Mouse (Mus musculus) limb, embryonic 13.5 days (tissue): Measurements from ENCODE around the gene 1700037H04Rik. TPM values are rescaled to one million over a fixed set of nuclear protein-coding genes. Genes with fewer than 3 reads are reported as not detected.

ENCODE experiments used
- ATAC-seq: fragments of 200-750 bp; cut with Nextera tagmentation; 2 replicates; pipeline ENCODE4 v1.8.0; 2017; ENCODE audit warnings: low read depth, moderate number of reproducible peaks, moderate TSS enrichment; ENCODE audit not compliant: low FRiP score
- H3K27ac ChIP-seq: fragments of 300-500 bp; sonication (generic); 2 replicates; pipeline ENCODE4 v1.5.1; 2015; ENCODE audit warnings: inconsistent platforms, mild to moderate bottlenecking, moderate library complexity
- H3K27me3 ChIP-seq: fragments of 300-500 bp; sonication (generic); 2 replicates; pipeline ENCODE4 v1.6.1; 2015; ENCODE audit warnings: mild to moderate bottlenecking, inconsistent platforms
- H3K36me3 ChIP-seq: fragments of 300-500 bp; sonication (generic); 2 replicates; pipeline ENCODE4 v1.6.1; 2015; ENCODE audit warnings: inconsistent platforms, mild to moderate bottlenecking, moderate library complexity
- H3K4me1 ChIP-seq: fragments of 300-500 bp; sonication (generic); 2 replicates; pipeline ENCODE4 v1.6.1; 2015; ENCODE audit warnings: inconsistent platforms
- H3K4me2 ChIP-seq: fragments of 300-500 bp; sonication (generic); replicated peaks from 2 replicates; pipeline ENCODE4 v1.6.1; 2015; ENCODE audit warnings: inconsistent platforms, mild to moderate bottlenecking, moderate library complexity
- H3K4me3 ChIP-seq: fragments of 300-500 bp; sonication (generic); 2 replicates; pipeline ENCODE4 v1.5.1; 2015; ENCODE audit warnings: moderate library complexity, mild to moderate bottlenecking, inconsistent platforms
- H3K9ac ChIP-seq: fragments of 300-500 bp; sonication (generic); 2 replicates; pipeline ENCODE4 v1.6.1; 2015; ENCODE audit warnings: mild to moderate bottlenecking, inconsistent platforms
- H3K9me3 ChIP-seq: fragments of 300-500 bp; sonication (generic); 2 replicates; pipeline ENCODE4 v1.6.1; 2016; ENCODE audit warnings: inconsistent platforms
- WGBS: fragments of 180-500 bp; shearing (Covaris S2); methylation state at CpG from one replicate; pipeline ENCODE4 v1.1.7; 2015; 5-methylcytosine and 5-hydroxymethylcytosine counted together
- polyA plus RNA-seq: library from polyadenylated mRNA; unstranded; fragments of >200 nt; fragmentation: Nextera tagmentation; extraction: Ambion mirVana; gene quantifications from 2 replicates; pipeline ENCODE4 v1.2.1, GENCODE M21; 2015

The 1700037H04Rik gene
- polyA plus RNA-seq, 1 experiment from 2014 or later, result 56.0 TPM

DNA sequence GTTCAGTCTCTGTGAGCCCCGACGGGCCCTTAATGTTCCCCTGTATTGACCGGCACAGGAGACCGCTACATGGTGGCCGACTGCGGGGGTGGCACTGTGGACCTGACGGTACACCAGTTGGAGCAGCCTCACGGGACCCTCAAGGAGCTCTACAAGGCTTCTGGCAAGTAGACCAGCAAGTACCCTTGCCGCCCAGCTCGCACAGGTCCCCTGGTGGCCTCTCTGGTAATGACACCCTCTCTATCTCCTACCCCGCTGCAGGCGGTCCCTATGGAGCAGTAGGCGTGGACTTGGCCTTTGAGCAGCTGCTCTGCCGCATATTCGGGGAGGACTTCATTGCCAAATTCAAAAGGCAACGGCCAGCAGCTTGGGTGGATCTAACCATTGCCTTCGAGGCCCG is 17.3 kb downstream of the 1700037H04Rik start:
- ATAC-seq, result peak; percentile 45; the same call in 1 of the 2 replicates
- 32% methylated on average over 18 of the region's 18 CpGs for WGBS
- no peak overlapping the region for H3K4me3 ChIP-seq
- H3K9ac ChIP-seq, result no peak overlapping the region; the same call in 1 of the 2 replicates
- H3K36me3 ChIP-seq, result peaks cover 97% of the 10 kb centered on the region
- peaks cover 10% of the 10 kb centered on the region for H3K4me1 ChIP-seq
- no peaks in the 10 kb centered on the region for H3K27me3 ChIP-seq
- H3K9me3 ChIP-seq, result no peaks in the 10 kb centered on the region
- no peak overlapping the region for H3K27ac ChIP-seq
- no peak overlapping the region for H3K4me2 ChIP-seq

DNA sequence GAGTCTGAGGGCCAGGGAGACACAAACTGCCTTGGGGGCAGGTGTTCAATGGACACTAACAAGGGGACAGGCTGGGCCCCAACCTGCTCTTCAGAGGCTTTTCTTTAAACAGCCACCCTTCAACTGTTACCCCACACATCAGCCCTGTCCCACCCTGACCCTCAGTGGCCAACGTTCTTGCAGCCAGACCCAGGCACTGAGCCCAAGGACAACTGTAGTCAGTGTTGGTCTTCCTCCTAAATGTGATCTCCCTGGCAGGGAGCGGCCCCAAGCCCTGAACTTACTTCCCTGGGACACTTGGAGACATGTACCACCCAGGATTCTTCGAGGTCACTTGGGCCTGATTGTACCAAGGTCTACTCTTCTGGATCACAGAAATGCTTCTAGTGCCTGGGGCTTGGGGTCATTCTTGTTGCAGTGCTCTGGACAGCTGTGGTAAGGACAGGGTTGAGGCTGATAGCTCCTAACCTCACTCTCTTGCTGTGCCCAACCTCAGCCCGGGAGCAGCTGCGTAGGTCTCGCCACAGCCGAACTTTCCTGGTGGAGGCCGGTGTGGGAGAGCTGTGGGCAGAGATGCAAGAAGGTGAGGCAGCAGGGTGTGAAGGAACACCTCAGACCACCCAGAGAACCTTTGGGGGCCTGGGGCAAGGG is 18.4 kb downstream of the 1700037H04Rik start:
- peaks cover 10% of the 10 kb centered on the region for H3K4me1 ChIP-seq
- no peak overlapping the region for H3K27ac ChIP-seq
- no peaks in the 10 kb centered on the region for H3K27me3 ChIP-seq
- 90% methylated on average over 8 of the region's 8 CpGs for WGBS
- no peak for ATAC-seq
- H3K9ac ChIP-seq, result no peak overlapping the region
- H3K4me3 ChIP-seq, result no peak overlapping the region
- H3K9me3 ChIP-seq, result no peaks in the 10 kb centered on the region
- H3K4me2 ChIP-seq, result no peak overlapping the region
- H3K36me3 ChIP-seq, result peaks cover 97% of the 10 kb centered on the region

DNA sequence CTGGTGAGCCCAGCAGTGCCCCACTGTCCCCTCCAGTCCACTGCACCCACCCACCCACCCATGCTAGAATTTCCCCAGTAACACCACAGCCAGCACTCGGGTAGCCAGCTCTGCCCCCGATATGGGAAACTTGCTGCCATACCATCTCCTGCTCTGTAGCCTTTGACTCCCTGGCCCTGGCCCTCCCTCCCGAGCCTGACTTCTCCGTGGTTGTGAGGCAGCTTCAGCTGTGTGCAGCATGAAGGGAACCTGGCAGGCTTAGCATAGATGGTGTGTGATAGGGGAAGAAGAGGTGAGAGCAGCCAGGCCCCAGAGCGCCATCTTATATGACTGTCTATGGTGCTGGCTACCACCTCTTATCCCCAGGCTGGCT is 19.4 kb downstream of the 1700037H04Rik start:
- Histone ChIP-seq H3K4me3 (no peak overlapping the region), H3K27me3 (no peaks in the 10 kb centered on the region), H3K4me1 (peaks cover 8% of the 10 kb centered on the region), H3K9ac (no peak overlapping the region), H3K9me3 (no peaks in the 10 kb centered on the region), H3K36me3 (peaks cover 98% of the 10 kb centered on the region), H3K27ac (no peak overlapping the region), H3K4me2 (no peak overlapping the region)
- ATAC-seq, result no peak
- 79% methylated on average over 5 of the region's 5 CpGs for WGBS

DNA sequence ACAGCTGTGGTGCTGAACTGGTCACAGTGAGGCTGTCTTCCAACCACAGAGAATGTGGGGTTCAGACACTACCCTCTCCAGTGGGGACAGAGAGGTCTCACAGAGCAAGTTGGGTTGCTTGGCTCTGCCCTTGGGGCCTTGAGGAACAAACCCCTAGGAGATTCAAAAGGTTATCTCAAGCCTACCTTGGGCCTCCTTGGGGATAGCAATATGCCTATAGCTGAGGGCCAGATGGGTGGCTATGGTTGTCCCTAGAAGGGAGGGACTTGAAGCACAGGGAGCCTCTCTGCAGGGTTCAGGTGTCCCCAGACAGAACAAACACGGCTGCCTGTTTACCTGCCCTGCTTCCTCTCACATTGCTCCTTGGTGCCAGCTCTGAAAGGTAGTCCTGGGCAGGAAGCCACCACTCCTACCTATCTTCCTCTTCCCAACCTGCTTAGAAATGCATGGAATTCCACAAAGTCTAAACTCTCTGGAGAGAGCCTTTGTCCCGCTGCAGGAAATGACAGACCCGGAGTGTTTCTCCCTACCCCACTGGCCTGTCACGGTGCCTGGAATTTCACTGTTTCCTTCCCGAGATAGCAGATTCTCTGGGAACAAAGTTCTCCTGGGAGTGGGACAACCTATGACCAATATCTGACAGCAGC is 19.9 kb downstream of the 1700037H04Rik start:
- WGBS, result 66% methylated on average over 5 of the region's 5 CpGs
- Histone ChIP-seq H3K4me3 (no peak overlapping the region), H3K4me1 (peaks cover 9% of the 10 kb centered on the region), H3K9me3 (no peaks in the 10 kb centered on the region), H3K27me3 (no peaks in the 10 kb centered on the region), H3K4me2 (no peak overlapping the region), H3K9ac (no peak overlapping the region), H3K27ac (no peak overlapping the region), H3K36me3 (peaks cover 98% of the 10 kb centered on the region)
- no peak for ATAC-seq

DNA sequence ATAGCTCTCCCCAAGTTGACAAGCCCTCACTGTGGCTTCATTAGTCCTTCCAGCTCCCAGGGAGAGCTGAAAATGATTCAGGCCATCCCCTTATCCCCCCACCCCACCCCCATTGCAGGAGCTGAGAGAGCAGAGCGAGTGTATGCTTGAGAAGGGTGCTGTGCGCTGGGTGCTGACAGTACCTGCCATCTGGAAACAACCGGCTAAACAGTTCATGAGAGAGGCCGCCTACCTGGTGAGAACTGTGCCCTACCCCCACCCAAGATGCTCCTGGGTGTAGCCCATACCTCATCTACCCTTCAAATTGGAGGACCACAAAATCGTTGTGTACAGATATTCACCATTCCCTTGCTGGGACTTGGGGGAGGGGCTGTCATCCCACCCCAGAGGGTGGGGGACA is 20.6 kb downstream of the 1700037H04Rik start:
- no peak for ATAC-seq
- 92% methylated on average over 5 of the region's 5 CpGs for WGBS

DNA sequence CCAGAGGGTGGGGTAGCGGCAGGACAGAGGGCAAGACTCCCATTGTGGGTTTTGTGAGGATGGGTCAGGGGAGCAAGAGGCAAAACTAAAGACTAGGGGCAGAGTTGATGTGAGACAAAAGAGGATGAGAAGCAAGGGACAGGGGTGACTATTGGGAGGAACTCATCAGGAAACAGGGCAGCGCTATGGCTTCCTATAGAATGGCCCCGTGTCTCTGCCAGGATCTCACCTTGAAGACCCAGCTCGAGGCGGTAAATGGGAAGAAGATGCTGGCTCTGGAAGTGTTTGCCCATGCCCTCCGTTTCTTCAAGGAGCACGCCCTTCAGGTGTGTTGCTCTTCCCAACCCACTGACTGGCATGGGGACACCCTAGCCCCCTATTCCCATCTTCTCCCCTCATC is 21.1 kb downstream of the 1700037H04Rik start:
- no peak overlapping the region for H3K4me3 ChIP-seq
- H3K36me3 ChIP-seq, result peaks cover 98% of the 10 kb centered on the region
- no peak for ATAC-seq
- peaks cover 11% of the 10 kb centered on the region for H3K4me1 ChIP-seq
- H3K27ac ChIP-seq, result no peak overlapping the region
- H3K4me2 ChIP-seq, result no peak overlapping the region
- no peak overlapping the region for H3K9ac ChIP-seq
- 93% methylated on average over 7 of the region's 7 CpGs for whole genome bisulfite sequencing
- no peaks in the 10 kb centered on the region for H3K27me3 ChIP-seq
- H3K9me3 ChIP-seq, result no peaks in the 10 kb centered on the region

More for the DNA sequence above, 20.6 kb downstream of the 1700037H04Rik start:
- Histone ChIP-seq H3K36me3 (peaks cover 98% of the 10 kb centered on the region), H3K9me3 (no peaks in the 10 kb centered on the region), H3K4me2 (no peak overlapping the region), H3K9ac (no peak overlapping the region), H3K4me1 (peaks cover 11% of the 10 kb centered on the region), H3K4me3 (no peak overlapping the region), H3K27me3 (no peaks in the 10 kb centered on the region), H3K27ac (no peak overlapping the region)

DNA sequence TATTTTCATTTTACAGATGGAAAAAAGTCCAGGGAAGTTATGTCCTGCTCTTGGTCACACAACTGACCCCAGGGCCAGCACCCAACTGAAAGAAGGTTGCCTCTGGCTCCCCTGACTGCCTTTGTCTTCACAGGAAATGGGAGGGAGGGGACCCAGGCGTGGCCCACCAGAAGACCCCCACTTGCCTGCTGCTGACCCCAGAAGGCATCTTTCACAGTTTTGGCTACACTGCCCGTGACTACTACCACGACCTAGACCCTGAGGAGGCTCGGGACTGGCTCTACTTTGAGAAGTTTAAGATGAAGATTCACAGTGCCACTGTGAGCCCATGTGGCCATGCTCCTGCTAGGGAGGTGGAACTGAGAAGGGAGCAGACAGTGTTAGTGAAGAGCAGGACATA is 21.6 kb downstream of the 1700037H04Rik start:
- 83% methylated on average over 4 of the region's 4 CpGs for WGBS
- Histone ChIP-seq H3K4me1 (peaks cover 11% of the 10 kb centered on the region), H3K36me3 (peaks cover 93% of the 10 kb centered on the region), H3K4me2 (no peak overlapping the region), H3K9ac (no peak overlapping the region), H3K4me3 (no peak overlapping the region), H3K9me3 (no peaks in the 10 kb centered on the region), H3K27me3 (no peaks in the 10 kb centered on the region), H3K27ac (no peak overlapping the region)
- no peak for ATAC-seq

DNA sequence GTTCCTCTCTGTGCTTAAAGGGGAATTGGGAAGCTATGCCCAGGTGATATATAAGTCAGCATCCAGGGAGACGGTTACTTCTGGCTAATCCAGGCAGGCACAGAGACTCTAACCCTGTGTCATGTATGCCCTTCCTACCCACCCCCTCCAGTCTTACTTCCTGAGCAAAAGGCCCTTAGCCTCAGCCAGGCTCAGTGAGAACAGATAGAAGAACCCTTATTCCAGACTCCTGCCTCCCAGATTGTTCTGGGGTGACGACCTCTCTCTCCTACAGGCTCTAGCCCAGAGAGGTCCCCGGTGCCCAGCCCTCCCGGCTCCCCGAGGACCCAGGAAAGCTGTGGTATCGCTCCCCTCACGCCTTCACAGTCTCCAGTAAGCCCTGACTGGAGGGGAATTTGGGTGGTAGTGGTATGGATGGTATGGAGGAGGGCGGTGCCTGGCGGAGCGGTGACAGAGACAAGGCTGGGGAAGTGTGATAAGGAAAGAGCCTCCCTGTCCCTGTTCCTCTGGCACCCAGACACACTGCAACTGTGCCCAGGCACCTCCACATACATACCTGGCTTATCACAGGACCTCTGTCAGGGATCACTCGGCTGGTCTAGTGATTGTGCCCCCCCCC is 24.3 kb downstream of the 1700037H04Rik start:
- no peaks in the 10 kb centered on the region for H3K27me3 ChIP-seq
- H3K27ac ChIP-seq, result no peak overlapping the region
- H3K4me3 ChIP-seq, result no peak overlapping the region
- peaks cover 12% of the 10 kb centered on the region; the same call in 1 of the 2 replicates for H3K4me1 ChIP-seq
- 66% methylated on average over 11 of the region's 11 CpGs for WGBS
- H3K9ac ChIP-seq, result peak overlapping the region; percentile 31; the same call in 1 of the 2 replicates
- H3K36me3 ChIP-seq, result peaks cover 77% of the 10 kb centered on the region
- H3K9me3 ChIP-seq, result no peaks in the 10 kb centered on the region
- no peak for ATAC-seq
- H3K4me2 ChIP-seq, result no peak overlapping the region

DNA sequence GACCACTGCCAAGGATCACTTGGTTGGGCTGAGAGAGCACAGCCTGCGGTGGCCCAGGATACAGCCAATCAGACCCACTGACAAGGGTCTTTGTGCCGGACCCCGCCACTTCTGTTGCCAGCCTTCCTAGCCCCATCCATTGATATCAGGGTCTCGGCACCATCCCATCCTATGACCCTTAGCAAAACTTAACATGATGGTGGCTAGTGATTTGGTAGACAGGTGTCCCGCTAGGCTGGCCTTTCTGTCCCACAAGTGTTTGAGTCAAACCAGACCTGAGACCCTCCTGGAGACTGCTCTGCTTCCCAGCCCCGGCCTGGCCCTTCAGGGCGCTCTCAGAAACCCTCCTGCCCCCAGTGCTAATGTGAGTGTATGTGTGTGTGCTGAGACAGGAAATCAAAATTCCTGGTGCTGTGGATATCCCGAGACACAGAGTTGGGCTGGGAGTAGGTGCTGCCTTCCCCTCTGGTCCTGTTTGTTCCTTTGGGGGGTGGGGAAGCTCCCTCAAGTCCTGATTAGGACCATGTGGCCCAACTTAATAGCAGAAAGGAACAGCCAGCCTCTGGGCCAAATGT is 25.0 kb downstream of the 1700037H04Rik start:
- Histone ChIP-seq H3K4me3 (no peak overlapping the region), H3K9me3 (no peaks in the 10 kb centered on the region), H3K4me2 (no peak overlapping the region), H3K36me3 (peaks cover 70% of the 10 kb centered on the region), H3K4me1 (peaks cover 12% of the 10 kb centered on the region; the same call in 1 of the 2 replicates), H3K27me3 (no peaks in the 10 kb centered on the region), H3K9ac (peak overlapping the region; percentile 31; the same call in 1 of the 2 replicates), H3K27ac (no peak overlapping the region)
- no peak for ATAC-seq
- WGBS, result 68% methylated on average over 8 of the region's 8 CpGs

DNA sequence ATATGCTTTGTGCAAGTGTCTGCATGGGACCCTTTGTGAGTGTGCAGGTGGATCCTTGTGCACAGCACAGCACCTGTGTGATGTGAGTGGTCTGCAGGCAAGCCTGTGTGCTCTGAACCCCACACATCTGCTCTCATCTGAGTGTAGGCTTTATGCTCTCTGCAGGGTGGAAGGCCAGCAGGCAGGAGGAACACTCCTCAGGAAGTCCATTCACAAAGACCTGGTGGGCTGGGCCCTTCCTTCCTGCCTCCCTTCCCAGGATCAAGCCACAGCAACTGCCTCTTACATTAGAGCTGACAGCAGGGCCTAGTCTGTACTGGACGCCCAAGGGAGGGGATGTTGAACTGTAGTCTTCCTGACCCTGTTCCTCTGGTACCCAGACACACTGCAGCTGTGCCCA is 25.5 kb downstream of the 1700037H04Rik start:
- no peak overlapping the region for H3K9ac ChIP-seq
- H3K4me2 ChIP-seq, result no peak overlapping the region
- no peak for ATAC-seq
- peaks cover 12% of the 10 kb centered on the region for H3K4me1 ChIP-seq
- H3K36me3 ChIP-seq, result peaks cover 65% of the 10 kb centered on the region
- no peaks in the 10 kb centered on the region for H3K27me3 ChIP-seq
- no peak overlapping the region for H3K4me3 ChIP-seq
- no peak overlapping the region for H3K27ac ChIP-seq
- no peaks in the 10 kb centered on the region for H3K9me3 ChIP-seq
- WGBS, result 50% methylated on average over 1 of the region's 1 CpGs

DNA sequence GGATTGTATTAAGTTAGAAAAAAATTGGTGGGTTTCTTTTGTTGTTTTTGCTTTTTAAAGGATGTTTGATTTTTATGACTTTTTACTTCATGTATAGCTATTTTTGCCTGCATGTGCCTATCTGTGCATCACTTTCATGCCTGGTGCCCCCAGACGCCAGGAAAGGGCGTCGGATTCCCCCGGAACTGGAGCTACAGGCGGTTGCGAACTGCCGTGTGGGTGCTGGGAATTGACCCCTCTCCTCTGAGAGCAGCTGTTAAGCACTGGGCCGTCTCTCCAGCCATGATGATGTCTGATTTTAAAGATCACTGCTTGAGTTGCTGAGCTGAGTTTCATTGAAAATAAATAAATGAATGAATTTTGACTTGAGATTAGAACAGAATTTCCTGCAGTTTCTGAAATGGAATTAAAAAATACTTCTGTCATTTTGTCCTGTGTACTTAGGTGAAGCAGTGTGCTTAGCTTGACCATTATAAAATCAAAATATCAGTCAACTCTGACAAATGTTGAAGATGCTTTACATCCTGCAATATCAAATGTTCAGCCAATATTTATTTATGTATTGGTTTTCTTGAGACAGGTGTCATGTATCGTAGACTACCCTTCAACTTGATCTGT is 26.8 kb downstream of the 1700037H04Rik start, which contains the start of gene Gm11037:
Gene Gm11037 (plus strand): TSS at position 568 of the 618 bp plus-strand sequence.
- 74% methylated on average over 9 of the region's 9 CpGs for WGBS
- H3K4me2 ChIP-seq, result no peak within 1 kb of the TSS
- peaks cover 24% of the 10 kb centered on the region for H3K4me1 ChIP-seq
- no peak for ATAC-seq
- H3K27me3 ChIP-seq, result no peaks in the 10 kb centered on the region
- H3K9ac ChIP-seq, result no peak within 1 kb of the TSS
- H3K9me3 ChIP-seq, result no peaks in the 10 kb centered on the region
- H3K4me3 ChIP-seq, result no peak within 1 kb of the TSS
- H3K36me3 ChIP-seq, result peaks cover 51% of the 10 kb centered on the region
- H3K27ac ChIP-seq, result no peak within 1 kb of the TSS
